Mouse (Mus musculus): ENCODE data around the gene Zfp973.
"Not testable (repeated sequence)": the region's sequence is repeated elsewhere in the genome, so short reads cannot be mapped to it uniquely, and the experiment has no call there.

Zfp973 gene

GRCm38 (mm10) chr2:176670222-176670621 is at the start of gene Zfp973:
Gene Zfp973, plus strand, starts transcription at chr2:176670522.
- not testable (repeated sequence) for DNase-seq (ENCODE audit: low spot score in 2 of 2)

- DNase-seq (ENCODE audit: low spot score in 2 of 2) = not testable (repeated sequence)
Observed at GRCm38 (mm10) chr2:176636244-176636643, 34.1 kb upstream of the Zfp973 start, which contains the start of gene Gm14308. Gene Gm14308, minus strand, starts transcription at chr2:176636344.

GRCm38 (mm10) chr2:176708051-176708450 is 37.7 kb downstream of the Zfp973 start, which contains the start of gene Gm14305:
Gene Gm14305, plus strand, starts transcription at chr2:176708328.
- peak in 1 of 2 experiments; percentile 4 for DNase-seq (ENCODE audit: low spot score in 2 of 2)

Measured in thymus, postnatal 10 days (tissue).